In the genomic region with DNA sequence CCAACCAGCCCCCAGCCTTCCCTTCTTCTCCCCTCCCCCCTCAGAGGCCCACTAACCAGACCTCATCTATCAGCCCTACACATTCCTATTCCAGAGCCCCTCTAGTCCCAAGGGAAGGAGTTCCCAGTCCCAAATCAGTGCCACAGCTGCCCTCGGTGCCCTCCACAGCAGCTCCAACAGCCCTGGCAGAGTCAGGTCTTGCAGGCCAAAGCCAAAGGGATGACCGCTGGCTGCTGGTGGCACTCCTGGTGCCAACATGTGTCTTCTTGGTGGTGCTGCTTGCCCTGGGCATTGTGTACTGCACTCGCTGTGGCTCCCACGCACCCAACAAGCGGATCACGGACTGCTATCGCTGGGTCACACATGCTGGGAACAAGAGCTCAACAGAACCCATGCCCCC, we compare ENCODE assay signal across 9 mouse cellular contexts. TPM values are rescaled to one million over a fixed set of nuclear protein-coding genes. Genes with fewer than 3 reads are reported as not detected.
A peak's percentile ranks its signal among the peaks of the same experiment; 100 is the strongest.
DNase-seq lines count a peak whose midpoint lies in the region; ATAC-seq and TF ChIP-seq lines count a peak whose summit lies in the region.
"Had no signal": no experiment of that assay in that cellular context is flagged by ENCODE, and none has a peak within 500 bp of the region (broad histone marks: within the 10 kb centered on the region; RNA-seq: fewer than 3 reads in every experiment).

No protein-coding gene starts in this region.

- DNase-seq in gastrocnemius, adult 2 months = no peak
- no peak for DNase-seq in gastrocnemius, postnatal 4 days (ENCODE audit: low spot score in 2 of 2)
- no peak for DNase-seq in lung, adult 2 months
- no peak for DNase-seq in hindbrain, embryonic 11.5 days (ENCODE audit: low spot score)
- no peak for DNase-seq in liver, embryonic 13.5 days
- no peak for DNase-seq in embryo, embryonic 10 days (ENCODE audit: low spot score)
- no peak for DNase-seq in cerebellum, postnatal 25 days
- DNase-seq: right cerebral cortex, postnatal 4 days had no signal

- intact Hi-C loops in gastrocnemius, adult 2 months (cut with DNase I) = loop anchor here (5.0 kb wide), 1 partner anchor 53 kb away; no protein-coding TSS in a partner anchor

- 55% methylated on average over 7 of the region's 7 CpGs for WGBS in lung, embryonic 15.5 days
- 80% methylated on average over 7 of the region's 7 CpGs for WGBS in lung, adult 2 months
- 74% methylated on average over 7 of the region's 7 CpGs for WGBS in hindbrain, embryonic 11.5 days
- WGBS in liver, embryonic 13.5 days (ENCODE audit: insufficient replicate concordance) = 74% methylated on average over 7 of the region's 7 CpGs

- TF ChIP-seq POLR2A in lung, adult 2 months (IDR thresholded peaks at IDR 0.05; ENCODE audit: borderline replicate concordance, extremely low read depth, low read depth, low read length) = no peak

- no peak for ATAC-seq in lung, embryonic 15.5 days (ENCODE audit: borderline replicate concordance, extremely low read depth, low FRiP score, low TSS enrichment)
- ATAC-seq in hindbrain, embryonic 11.5 days (ENCODE audit: low FRiP score) = no peak
- ATAC-seq in liver, embryonic 13.5 days (ENCODE audit: low read depth) = no peak

- peak overlapping the region; percentile 87 for H3K4me2 ChIP-seq in lung, embryonic 15.5 days
- H3K4me2 ChIP-seq in hindbrain, embryonic 11.5 days (replicated peaks; ENCODE audit: low read depth, low read length) = peak overlapping the region; percentile 14; the same call in 1 of the 2 replicates
- H3K4me2 ChIP-seq in liver, embryonic 13.5 days = peak overlapping the region; percentile 84; the same call in 1 of the 2 replicates

- no peaks in the 10 kb centered on the region for H3K9me3 ChIP-seq in lung, embryonic 15.5 days
- no peaks in the 10 kb centered on the region for H3K9me3 ChIP-seq in hindbrain, embryonic 11.5 days (ENCODE audit: control insufficient read depth, low read length)
- no peaks in the 10 kb centered on the region for H3K9me3 ChIP-seq in liver, embryonic 13.5 days (replicated peaks)

- H3K27ac ChIP-seq in gastrocnemius, adult 2 months = peak overlapping the region; percentile 80
- H3K27ac ChIP-seq in lung, embryonic 15.5 days = peak overlapping the region; percentile 56
- H3K27ac ChIP-seq in hindbrain, embryonic 11.5 days (ENCODE audit: low read depth, low read length) = no peak overlapping the region
- no peak overlapping the region for H3K27ac ChIP-seq in liver, embryonic 13.5 days

- TF ChIP-seq CTCF in gastrocnemius, adult 2 months (IDR thresholded peaks at IDR 0.05) = no peak
- no peak for TF ChIP-seq CTCF in lung, adult 2 months (IDR thresholded peaks at IDR 0.05; ENCODE audit: insufficient read depth, low read length)

- peak overlapping the region; percentile 76 for H3K4me3 ChIP-seq in gastrocnemius, adult 2 months
- peak overlapping the region; percentile 62 for H3K4me3 ChIP-seq in lung, embryonic 15.5 days
- H3K4me3 ChIP-seq in lung, adult 2 months (replicated peaks; ENCODE audit: extremely low read depth, low read depth, low read length) = no peak overlapping the region
- H3K4me3 ChIP-seq in hindbrain, embryonic 11.5 days (ENCODE audit: low read depth, low read length) = no peak overlapping the region
- H3K4me3 ChIP-seq in liver, embryonic 13.5 days (replicated peaks) = no peak overlapping the region

- peak overlapping the region; percentile 65 for H3K9ac ChIP-seq in lung, embryonic 15.5 days
- H3K9ac ChIP-seq in hindbrain, embryonic 11.5 days (ENCODE audit: low read depth, low read length) = no peak overlapping the region
- no peak overlapping the region for H3K9ac ChIP-seq in liver, embryonic 13.5 days

- peaks cover 62% of the 10 kb centered on the region for H3K4me1 ChIP-seq in lung, embryonic 15.5 days
- H3K4me1 ChIP-seq in lung, adult 2 months (ENCODE audit: control insufficient read depth, insufficient read depth, low read length) = peaks cover 14% of the 10 kb centered on the region
- peaks cover 32% of the 10 kb centered on the region for H3K4me1 ChIP-seq in hindbrain, embryonic 11.5 days (replicated peaks; ENCODE audit: control insufficient read depth, insufficient read depth, low read length)
- H3K4me1 ChIP-seq in liver, embryonic 13.5 days (replicated peaks) = peaks cover 69% of the 10 kb centered on the region

- peaks cover 50% of the 10 kb centered on the region for H3K27me3 ChIP-seq in lung, embryonic 15.5 days
- H3K27me3 ChIP-seq in hindbrain, embryonic 11.5 days (ENCODE audit: control insufficient read depth, insufficient read depth, low read length) = peaks cover 22% of the 10 kb centered on the region
- H3K27me3 ChIP-seq in liver, embryonic 13.5 days = peaks cover 62% of the 10 kb centered on the region

- H3K36me3 ChIP-seq in lung, embryonic 15.5 days = no peaks in the 10 kb centered on the region
- H3K36me3 ChIP-seq in hindbrain, embryonic 11.5 days (ENCODE audit: control insufficient read depth, insufficient read depth, low read length) = no peaks in the 10 kb centered on the region
- H3K36me3 ChIP-seq in liver, embryonic 13.5 days = no peaks in the 10 kb centered on the region

RNA-seq across cellular contexts. Expression of a gene that starts 2.1 kb away (rescaled TPM):
- 10 to 100 TPM in 1 of 2 experiments, 1 to 10 TPM in 1; 9.5 to 15.1 TPM for total RNA-seq in gastrocnemius, adult 2 months (2021)
- 100 to 1,000 TPM; 108 to 113 TPM for total RNA-seq in gastrocnemius, postnatal 4 days (2021)
- polyA plus RNA-seq in lung, embryonic 15.5 days (2015; fragmentation: Nextera tagmentation; extraction: Ambion mirVana) = 71.7 and 72.4 TPM in 2 replicates
- polyA plus RNA-seq in lung, adult 2 months (2012; rRNA removed) = 20.9 and 22.6 TPM in 2 replicates
- 26.8 and 27.9 TPM in 2 replicates for polyA plus RNA-seq in hindbrain, embryonic 11.5 days (2014; fragmentation: Nextera tagmentation; extraction: Ambion mirVana)
- polyA plus RNA-seq in liver, embryonic 13.5 days (2015; fragmentation: Nextera tagmentation; extraction: Ambion mirVana) = 3.1 and 3.7 TPM in 2 replicates

RNA-seq across cellular contexts. Expression of a gene that starts 15.4 kb away (rescaled TPM):
- not detected for total RNA-seq in gastrocnemius, adult 2 months (2021)
- under 1 TPM; 0.29 to 0.34 TPM for total RNA-seq in gastrocnemius, postnatal 4 days (2021)
- polyA plus RNA-seq in lung, embryonic 15.5 days (2015; fragmentation: Nextera tagmentation; extraction: Ambion mirVana) = 3.4 and 4.6 TPM in 2 replicates
- polyA plus RNA-seq in lung, adult 2 months (2012; rRNA removed) = 10.7 and 11.8 TPM in 2 replicates
- polyA plus RNA-seq in hindbrain, embryonic 11.5 days (2014; fragmentation: Nextera tagmentation; extraction: Ambion mirVana) = 1.6 and 1.8 TPM in 2 replicates
- polyA plus RNA-seq in liver, embryonic 13.5 days (2015; fragmentation: Nextera tagmentation; extraction: Ambion mirVana) = 0.49 and 0.89 TPM in 2 replicates

RNA-seq across cellular contexts. Expression of a gene that starts 18.4 kb away (rescaled TPM):
- 10 to 100 TPM; 41.2 to 53.8 TPM for total RNA-seq in gastrocnemius, adult 2 months (2021)
- 10 to 100 TPM; 57.9 to 59.6 TPM for total RNA-seq in gastrocnemius, postnatal 4 days (2021)
- 94.5 and 96.8 TPM in 2 replicates for polyA plus RNA-seq in lung, embryonic 15.5 days (2015; fragmentation: Nextera tagmentation; extraction: Ambion mirVana)
- polyA plus RNA-seq in lung, adult 2 months (2012; rRNA removed) = 154 and 165 TPM in 2 replicates
- polyA plus RNA-seq in hindbrain, embryonic 11.5 days (2014; fragmentation: Nextera tagmentation; extraction: Ambion mirVana) = 75.6 and 81.3 TPM in 2 replicates
- polyA plus RNA-seq in liver, embryonic 13.5 days (2015; fragmentation: Nextera tagmentation; extraction: Ambion mirVana) = 45.5 and 46.6 TPM in 2 replicates

RNA-seq across cellular contexts. Expression of a gene that starts 19.7 kb away (rescaled TPM):
- total RNA-seq in gastrocnemius, adult 2 months (2021) = 1 to 10 TPM in 1 of 2 experiments, under 1 TPM in 1; 0.99 to 1.3 TPM
- 1 to 10 TPM; 3.4 to 3.5 TPM for total RNA-seq in gastrocnemius, postnatal 4 days (2021)
- polyA plus RNA-seq in lung, embryonic 15.5 days (2015; fragmentation: Nextera tagmentation; extraction: Ambion mirVana) = 2.7 and 2.9 TPM in 2 replicates
- polyA plus RNA-seq in lung, adult 2 months (2012; rRNA removed) = 10.2 and 10.4 TPM in 2 replicates
- polyA plus RNA-seq in hindbrain, embryonic 11.5 days (2014; fragmentation: Nextera tagmentation; extraction: Ambion mirVana) = 0.80 and 1.7 TPM in 2 replicates
- 0.33 and 0.36 TPM in 2 replicates for polyA plus RNA-seq in liver, embryonic 13.5 days (2015; fragmentation: Nextera tagmentation; extraction: Ambion mirVana)

RNA-seq across cellular contexts. Expression of a gene that starts 28.3 kb away (rescaled TPM):
- total RNA-seq in gastrocnemius, adult 2 months (2021) = under 1 TPM in 1 of 2 experiments, not detected in 1; 0.17 TPM
- total RNA-seq in gastrocnemius, postnatal 4 days (2021) = 1 to 10 TPM; 1.3 to 1.9 TPM
- polyA plus RNA-seq in lung, embryonic 15.5 days (2015; fragmentation: Nextera tagmentation; extraction: Ambion mirVana) = 8.6 and 9.0 TPM in 2 replicates
- 1.2 and 1.3 TPM in 2 replicates for polyA plus RNA-seq in lung, adult 2 months (2012; rRNA removed)
- 126 and 128 TPM in 2 replicates for polyA plus RNA-seq in hindbrain, embryonic 11.5 days (2014; fragmentation: Nextera tagmentation; extraction: Ambion mirVana)
- polyA plus RNA-seq in liver, embryonic 13.5 days (2015; fragmentation: Nextera tagmentation; extraction: Ambion mirVana) = 1.3 and 1.4 TPM in 2 replicates

Comparison
In these comparisons a context has a peak if more than half of its experiments do, and no peak if none do; other contexts are left out.
1. H3K4me3 ChIP-seq: peak in gastrocnemius, adult 2 months (single experiment) and lung, embryonic 15.5 days (single experiment); none in lung, adult 2 months (single experiment), hindbrain, embryonic 11.5 days (single experiment) and liver, embryonic 13.5 days (single experiment).
2. H3K27ac ChIP-seq: peak in gastrocnemius, adult 2 months (single experiment) and lung, embryonic 15.5 days (single experiment); none in hindbrain, embryonic 11.5 days (single experiment) and liver, embryonic 13.5 days (single experiment).
3. H3K4me2 ChIP-seq: peak in every context shown above with its lines; median percentile 87 in lung, embryonic 15.5 days; 84 in liver, embryonic 13.5 days; 14 in hindbrain, embryonic 11.5 days.